Comparison of ENCODE assay signal across 20 mouse cellular contexts in genomic region chr14:100062516-100062915, GRCm38 (mm10).
A peak's percentile ranks its signal among the peaks of the same experiment; 100 is the strongest.
DNase-seq lines count a peak whose midpoint lies in the region; ATAC-seq and TF ChIP-seq lines count a peak whose summit lies in the region.
"Had no signal": no experiment of that assay in that cellular context is flagged by ENCODE, and none has a peak within 500 bp of the region (broad histone marks: within the 10 kb centered on the region; RNA-seq: fewer than 3 reads in every experiment).

No protein-coding gene starts in this region.

- DNase-seq in intestine, embryonic 14.5 days (ENCODE audit: low spot score), result peak; percentile 18
- DNase-seq in G1E (ENCODE audit: low spot score), result no peak
- peak; percentile 13 for DNase-seq in brain, adult 2 months (ENCODE audit: low read depth, low spot score)
- DNase-seq: adrenal gland, adult 8-10 months; adrenal gland, postnatal 14 days; adrenal gland, postnatal 36 days; cerebellum, adult 11-12 months; cerebellum, adult 2 months; cerebellum, adult 9-10 months; cerebellum, postnatal 10 days; cerebellum, postnatal 25 days; forebrain, postnatal 0 days had no signal

- no peaks in the 10 kb centered on the region for H3K36me3 ChIP-seq in intestine, embryonic 14.5 days (ENCODE audit: control insufficient read depth, insufficient read depth, low read length)
- no peaks in the 10 kb centered on the region for H3K36me3 ChIP-seq in intestine, embryonic 15.5 days
- no peaks in the 10 kb centered on the region for H3K36me3 ChIP-seq in G1E (replicated peaks)
- H3K36me3 ChIP-seq in kidney, embryonic 16.5 days (ENCODE audit: insufficient read depth, low read length), result no peaks in the 10 kb centered on the region
- H3K36me3 ChIP-seq: forebrain, embryonic 15.5 days had no signal

- 96% methylated on average over 1 of the region's 1 CpGs for WGBS in intestine, embryonic 14.5 days
- WGBS in intestine, embryonic 15.5 days, result 100% methylated on average over 1 of the region's 1 CpGs
- 88% methylated on average over 1 of the region's 1 CpGs for WGBS in kidney, embryonic 16.5 days

- H3K27me3 ChIP-seq in intestine, embryonic 14.5 days (replicated peaks; ENCODE audit: control insufficient read depth, insufficient read depth, low read length), result no peaks in the 10 kb centered on the region
- H3K27me3 ChIP-seq in intestine, embryonic 15.5 days (replicated peaks), result no peaks in the 10 kb centered on the region
- no peaks in the 10 kb centered on the region for H3K27me3 ChIP-seq in G1E (ENCODE audit: insufficient read depth, low read length)
- no peaks in the 10 kb centered on the region for H3K27me3 ChIP-seq in kidney, embryonic 16.5 days (ENCODE audit: insufficient read depth, low read length)
- H3K27me3 ChIP-seq: embryonic facial prominence, embryonic 12.5 days; forebrain, embryonic 13.5 days; forebrain, embryonic 15.5 days; Patski had no signal

- no peak overlapping the region for H3K9ac ChIP-seq in intestine, embryonic 14.5 days (ENCODE audit: low read length)
- no peak overlapping the region for H3K9ac ChIP-seq in intestine, embryonic 15.5 days
- no peak overlapping the region for H3K9ac ChIP-seq in kidney, embryonic 16.5 days (replicated peaks; ENCODE audit: low read length)
- H3K9ac ChIP-seq: embryonic facial prominence, embryonic 12.5 days; forebrain, embryonic 13.5 days; forebrain, embryonic 15.5 days; forebrain, postnatal 0 days had no signal

- H3K4me1 ChIP-seq in intestine, embryonic 14.5 days (replicated peaks; ENCODE audit: control insufficient read depth, insufficient read depth, low read length), result no peaks in the 10 kb centered on the region
- no peaks in the 10 kb centered on the region for H3K4me1 ChIP-seq in intestine, embryonic 15.5 days (replicated peaks)
- no peaks in the 10 kb centered on the region for H3K4me1 ChIP-seq in G1E (ENCODE audit: insufficient read depth, low read depth, low read length)
- no peaks in the 10 kb centered on the region for H3K4me1 ChIP-seq in kidney, embryonic 16.5 days (ENCODE audit: insufficient read depth, low read length)
- H3K4me1 ChIP-seq: embryonic facial prominence, embryonic 10.5 days; embryonic facial prominence, embryonic 12.5 days; forebrain, embryonic 13.5 days; forebrain, embryonic 15.5 days had no signal

- TF ChIP-seq CTCF in G1E (IDR thresholded peaks at IDR 0.05; ENCODE audit: low read depth, low read length), result no peak

- H3K4me3 ChIP-seq in intestine, embryonic 14.5 days (ENCODE audit: low read depth, low read length), result no peak overlapping the region
- no peak overlapping the region for H3K4me3 ChIP-seq in intestine, embryonic 15.5 days (replicated peaks)
- no peak overlapping the region for H3K4me3 ChIP-seq in G1E (ENCODE audit: low read depth, low read length)
- no peak overlapping the region for H3K4me3 ChIP-seq in kidney, embryonic 16.5 days (ENCODE audit: low read length)
- H3K4me3 ChIP-seq: embryonic facial prominence, embryonic 10.5 days; embryonic facial prominence, embryonic 12.5 days; forebrain, embryonic 13.5 days; forebrain, embryonic 15.5 days had no signal

- no peak overlapping the region for H3K4me2 ChIP-seq in intestine, embryonic 14.5 days (ENCODE audit: low read length)
- no peak overlapping the region for H3K4me2 ChIP-seq in intestine, embryonic 15.5 days (replicated peaks)
- no peak overlapping the region for H3K4me2 ChIP-seq in kidney, embryonic 16.5 days (replicated peaks; ENCODE audit: low read depth, low read length)
- H3K4me2 ChIP-seq: embryonic facial prominence, embryonic 12.5 days; forebrain, embryonic 13.5 days; forebrain, embryonic 15.5 days had no signal

- no peak for ATAC-seq in intestine, embryonic 14.5 days (replicated peaks; ENCODE audit: low FRiP score, low TSS enrichment, low read depth)
- no peak for ATAC-seq in intestine, embryonic 15.5 days
- peak; percentile 22; the same call in 1 of the 2 replicates for ATAC-seq in G1E (ENCODE audit: extremely low read depth, insufficient number of reproducible peaks, low FRiP score, poor library complexity, severe bottlenecking)
- no peak for ATAC-seq in kidney, embryonic 16.5 days (ENCODE audit: low FRiP score, low TSS enrichment)
- ATAC-seq: activated CD4-positive, CD25-positive, alpha-beta regulatory T cell, adult 4 months; forebrain, embryonic 13.5 days; forebrain, embryonic 15.5 days; forebrain, postnatal 0 days; Patski had no signal

- no peaks in the 10 kb centered on the region for H3K9me3 ChIP-seq in intestine, embryonic 14.5 days (ENCODE audit: control insufficient read depth, low read length)
- no peaks in the 10 kb centered on the region for H3K9me3 ChIP-seq in intestine, embryonic 15.5 days
- peaks cover 11% of the 10 kb centered on the region for H3K9me3 ChIP-seq in G1E (replicated peaks)
- no peaks in the 10 kb centered on the region for H3K9me3 ChIP-seq in kidney, embryonic 16.5 days (ENCODE audit: low read length)
- H3K9me3 ChIP-seq: embryonic facial prominence, embryonic 10.5 days; embryonic facial prominence, embryonic 12.5 days; forebrain, embryonic 13.5 days; forebrain, embryonic 15.5 days had no signal

- H3K27ac ChIP-seq in intestine, embryonic 14.5 days (ENCODE audit: low read depth), result no peak overlapping the region
- H3K27ac ChIP-seq in intestine, embryonic 15.5 days, result no peak overlapping the region
- no peak overlapping the region for H3K27ac ChIP-seq in kidney, embryonic 16.5 days (ENCODE audit: low read length)
- H3K27ac ChIP-seq: embryonic facial prominence, embryonic 10.5 days; embryonic facial prominence, embryonic 12.5 days; forebrain, embryonic 13.5 days; forebrain, embryonic 15.5 days had no signal
